Mouse (Mus musculus) lung, adult 2 months (tissue): ENCODE data around the gene 1700030K09Rik.

Experiments used
- CTCF ChIP-seq: fragments of 200-500 bp; IDR thresholded peaks from 2 replicates; pipeline ENCODE4 v1.5.1; 2011; ENCODE audit warnings: mild to moderate bottlenecking, low read length, control low read depth; ENCODE audit not compliant: insufficient read depth
- POLR2A ChIP-seq: fragments of 200-500 bp; IDR thresholded peaks from 2 replicates; pipeline ENCODE4 v1.6.1; 2011; ENCODE audit warnings: low read depth, mild to moderate bottlenecking, control low read depth, low read length, borderline replicate concordance; ENCODE audit errors: extremely low read depth

DNA sequence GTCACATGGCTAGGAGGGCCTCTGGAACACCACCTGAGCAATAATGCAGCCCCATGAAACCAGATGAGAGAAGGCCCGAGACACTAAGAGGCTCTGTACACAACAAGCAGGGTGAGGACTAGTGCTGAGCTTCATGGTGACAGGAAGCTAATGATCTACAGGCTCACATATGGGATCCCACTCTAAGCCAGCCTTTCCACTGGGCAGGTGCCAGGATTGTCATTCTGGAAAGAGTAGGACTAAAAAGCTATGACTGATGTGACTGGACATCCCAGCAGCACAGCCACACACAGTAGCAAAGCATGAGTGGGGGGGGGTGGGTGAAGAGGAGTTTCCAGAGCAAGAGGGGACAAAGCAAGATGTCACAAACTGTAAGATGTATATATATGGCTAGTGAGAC, 54.2 kb downstream of the 1700030K09Rik start:
- TF ChIP-seq CTCF (no peak), POLR2A (no peak)
